In the genomic region with DNA sequence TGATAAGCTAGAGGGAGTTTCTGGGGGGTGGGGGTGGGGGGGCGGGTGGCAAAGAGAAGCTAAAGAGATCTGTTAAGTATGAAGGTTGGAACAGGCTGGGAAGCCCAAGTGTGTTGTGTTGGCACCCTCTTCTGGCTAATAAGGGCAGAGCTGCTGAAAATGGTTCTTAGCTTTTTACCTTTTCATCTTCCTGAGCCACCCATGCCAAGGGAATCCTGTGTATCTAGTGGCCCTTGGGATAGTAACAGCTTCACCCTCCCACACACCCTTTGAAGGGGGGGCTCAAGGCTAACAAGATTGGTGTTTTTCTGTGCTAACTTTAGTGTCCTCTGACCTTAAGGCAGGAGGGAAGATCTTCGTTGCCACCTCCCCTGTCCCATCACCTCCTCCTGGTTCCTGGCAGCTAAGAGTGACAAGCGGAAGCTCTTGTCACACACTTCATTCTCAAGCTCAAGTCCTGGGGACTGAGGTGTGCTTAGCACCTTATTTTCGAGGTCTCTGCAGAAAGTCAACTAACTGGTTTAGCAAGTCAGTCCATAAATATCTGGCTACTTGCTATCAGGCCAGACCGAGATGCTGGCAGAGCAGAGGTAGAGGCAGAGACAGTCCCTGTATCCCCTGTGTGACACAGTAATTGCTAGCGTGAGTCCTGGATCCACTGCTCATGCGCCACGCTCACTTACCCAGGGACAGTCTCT, we compare ENCODE assay signal across 8 mouse cellular contexts. TPM values are rescaled to one million over a fixed set of nuclear protein-coding genes. Genes with fewer than 3 reads are reported as not detected.
A peak's percentile ranks its signal among the peaks of the same experiment; 100 is the strongest.
DNase-seq lines count a peak whose midpoint lies in the region.
"Had no signal": no experiment of that assay in that cellular context is flagged by ENCODE, and none has a peak within 500 bp of the region (broad histone marks: within the 10 kb centered on the region; RNA-seq: fewer than 3 reads in every experiment).

No protein-coding gene starts in this region.

- peak; percentile 68 for DNase-seq in 416B (ENCODE audit: low read depth)
- peak; percentile 47 to 48 for DNase-seq in B cell, adult 2 months
- peak; percentile 67 to 77 for DNase-seq in cerebellum, postnatal 10 days
- DNase-seq in induced T-regulatory cell, adult 2 months (ENCODE audit: low read depth): peak; percentile 54
- peak; percentile 45 to 63 for DNase-seq in left cerebral cortex, postnatal 25 days (ENCODE audit: low spot score in 2 of 2)
- DNase-seq in midbrain, embryonic 10.5 days (ENCODE audit: low spot score): peak; percentile 16
- DNase-seq in testis, postnatal 14 days (ENCODE audit: low spot score): peak; percentile 61

- 76% methylated on average over 8 of the region's 8 CpGs for WGBS in midbrain, embryonic 10.5 days

- no peaks in the 10 kb centered on the region for H3K9me3 ChIP-seq in midbrain, embryonic 10.5 days (replicated peaks)

- H3K4me1 ChIP-seq in midbrain, embryonic 10.5 days: peaks cover 7% of the 10 kb centered on the region

- intact Hi-C loops in left cerebral cortex, postnatal 25 days (cut with DNase I): loop anchor here (1.0 to 5.0 kb wide), 2 partner anchors 98 to 162 kb away; no protein-coding TSS in a partner anchor

- H3K36me3 ChIP-seq in midbrain, embryonic 10.5 days: peaks cover 14% of the 10 kb centered on the region; the same call in 1 of the 2 replicates

- H3K4me3 ChIP-seq in midbrain, embryonic 10.5 days: no peak overlapping the region

- no peaks in the 10 kb centered on the region for H3K27me3 ChIP-seq in midbrain, embryonic 10.5 days (ENCODE audit: low read depth, poor library complexity, severe bottlenecking)

- H3K27ac ChIP-seq in midbrain, embryonic 10.5 days (replicated peaks): no peak overlapping the region

RNA-seq across cellular contexts. Expression of a gene that starts 18.1 kb away (rescaled TPM):
- 10 to 100 TPM; 12.1 to 12.2 TPM for total RNA-seq in left cerebral cortex, postnatal 25 days (2021)
- polyA plus RNA-seq in midbrain, embryonic 10.5 days (2016; fragmentation: Nextera tagmentation; extraction: Ambion mirVana): 49.9 and 51.0 TPM in 2 replicates

RNA-seq across cellular contexts. Expression of a gene that starts 35.3 kb away (rescaled TPM):
- 10 to 100 TPM; 41.3 to 44.9 TPM for total RNA-seq in left cerebral cortex, postnatal 25 days (2021)
- 37.8 and 42.6 TPM in 2 replicates for polyA plus RNA-seq in midbrain, embryonic 10.5 days (2016; fragmentation: Nextera tagmentation; extraction: Ambion mirVana)

RNA-seq across cellular contexts. Expression of a gene that starts 42.5 kb away (rescaled TPM):
- not detected for total RNA-seq in left cerebral cortex, postnatal 25 days (2021)
- not detected in 2 replicates for polyA plus RNA-seq in midbrain, embryonic 10.5 days (2016; fragmentation: Nextera tagmentation; extraction: Ambion mirVana)
- polyA plus RNA-seq: heart, embryonic 14.5 days had no signal

Comparison
In these comparisons a context has a peak if more than half of its experiments do, and no peak if none do; other contexts are left out.
1. DNase-seq: peak in every context shown above with its lines; median percentile 72 in cerebellum, postnatal 10 days; 68 in 416B; 61 in testis, postnatal 14 days; 54 in induced T-regulatory cell, adult 2 months; 54 in left cerebral cortex, postnatal 25 days; 48 in B cell, adult 2 months; 16 in midbrain, embryonic 10.5 days.